Mouse (Mus musculus) adipocyte (in vitro differentiated cells): Measurements from ENCODE around the gene Olfr1122.
"Not testable (repeated sequence)": the region's sequence is repeated elsewhere in the genome, so short reads cannot be mapped to it uniquely, and the experiment has no call there.

Experiments used
- DNase-seq: peaks from one replicate; pipeline ENCODE4 v3.0.0-alpha.2; 2016; ENCODE audit warnings: low spot score

Olfr1122 gene

GRCm38 (mm10) chr2:87385549-87385948, at the start of gene Olfr1122:
TSS of gene Olfr1122 (plus strand) at chr2:87385849.
- no peak for DNase-seq

- DNase-seq, result no peak
Observed at GRCm38 (mm10) chr2:87354515-87354914, 31.1 kb upstream of the Olfr1122 start, which contains the start of gene Olfr1120. TSS of gene Olfr1120 (plus strand) at chr2:87354815.

GRCm38 (mm10) chr2:87360121-87360520, 25.5 kb upstream of the Olfr1122 start:
- not testable (repeated sequence) for DNase-seq

- DNase-seq, result no peak
Observed at GRCm38 (mm10) chr2:87369595-87369994, 16.1 kb upstream of the Olfr1122 start, which contains the start of gene Olfr1121. TSS of gene Olfr1121 (plus strand) at chr2:87369895.

GRCm38 (mm10) chr2:87371726-87372125, 13.9 kb upstream of the Olfr1122 start:
- no peak for DNase-seq

- no peak for DNase-seq
Observed at GRCm38 (mm10) chr2:87383935-87384334, 1.7 kb upstream of the Olfr1122 start.

GRCm38 (mm10) chr2:87393605-87394004, 8.0 kb downstream of the Olfr1122 start:
- DNase-seq, result not testable (repeated sequence)

GRCm38 (mm10) chr2:87394686-87395085, 9.0 kb downstream of the Olfr1122 start:
- not testable (repeated sequence) for DNase-seq

- no peak for DNase-seq
Observed at GRCm38 (mm10) chr2:87416335-87416734, 30.7 kb downstream of the Olfr1122 start, which contains the start of gene Olfr1123. TSS of gene Olfr1123 (plus strand) at chr2:87416635.

GRCm38 (mm10) chr2:87429975-87430374, 44.3 kb downstream of the Olfr1122 start, which contains the start of gene Olfr1124:
TSS of gene Olfr1124 (plus strand) at chr2:87430275.
- no peak for DNase-seq

GRCm38 (mm10) chr2:87437731-87438130, 52.1 kb downstream of the Olfr1122 start:
- DNase-seq, result no peak
